Mouse (Mus musculus) liver, embryonic 12.5 days (tissue): ENCODE data around the gene Grip2. TPM values are rescaled to one million over a fixed set of nuclear protein-coding genes. Genes with fewer than 3 reads are reported as not detected.

Experiments used
- ATAC-seq: fragments of 200-750 bp; cut with Nextera tagmentation; 2 replicates; pipeline ENCODE4 v1.8.0; 2017; ENCODE audit warnings: moderate number of reproducible peaks, mild to moderate bottlenecking, moderate library complexity
- H3K27ac ChIP-seq: fragments of 300-500 bp; sonication (generic); 2 replicates; pipeline ENCODE4 v1.5.1; 2016; ENCODE audit warnings: mild to moderate bottlenecking
- H3K27me3 ChIP-seq: fragments of 300-500 bp; sonication (generic); replicated peaks from 2 replicates; pipeline ENCODE4 v1.6.1; 2016; ENCODE audit warnings: mild to moderate bottlenecking, moderate library complexity
- H3K36me3 ChIP-seq: fragments of 300-500 bp; sonication (generic); 2 replicates; pipeline ENCODE4 v1.6.1; 2016; ENCODE audit warnings: mild to moderate bottlenecking, moderate library complexity
- H3K4me1 ChIP-seq: fragments of 300-500 bp; sonication (generic); 2 replicates; pipeline ENCODE4 v1.6.1; 2016
- H3K4me2 ChIP-seq: fragments of 300-500 bp; sonication (generic); 2 replicates; pipeline ENCODE4 v1.6.1; 2016; ENCODE audit warnings: mild to moderate bottlenecking, moderate library complexity
- H3K4me3 ChIP-seq: fragments of 300-500 bp; sonication (generic); 2 replicates; pipeline ENCODE4 v1.5.1; 2016; ENCODE audit warnings: mild to moderate bottlenecking, moderate library complexity
- H3K9ac ChIP-seq: fragments of 300-500 bp; sonication (generic); 2 replicates; pipeline ENCODE4 v1.6.1; 2016; ENCODE audit warnings: mild to moderate bottlenecking, moderate library complexity
- H3K9me3 ChIP-seq: fragments of 300-500 bp; sonication (generic); replicated peaks from 2 replicates; pipeline ENCODE4 v1.6.1; 2016; ENCODE audit warnings: mild to moderate bottlenecking, moderate library complexity
- WGBS: fragments of 180-500 bp; shearing (Covaris S2); methylation state at CpG from one replicate; pipeline ENCODE4 v1.1.7; 2016; ENCODE audit not compliant: insufficient replicate concordance; 5-methylcytosine and 5-hydroxymethylcytosine counted together
- polyA plus RNA-seq: library from polyadenylated mRNA; unstranded; fragments of >200 nt; fragmentation: Nextera tagmentation; extraction: Ambion mirVana; gene quantifications from 2 replicates; pipeline ENCODE4 v1.2.1, GENCODE M21; 2016

The Grip2 gene
- polyA plus RNA-seq, 1 experiment from 2014 or later = 0.05 TPM

DNA sequence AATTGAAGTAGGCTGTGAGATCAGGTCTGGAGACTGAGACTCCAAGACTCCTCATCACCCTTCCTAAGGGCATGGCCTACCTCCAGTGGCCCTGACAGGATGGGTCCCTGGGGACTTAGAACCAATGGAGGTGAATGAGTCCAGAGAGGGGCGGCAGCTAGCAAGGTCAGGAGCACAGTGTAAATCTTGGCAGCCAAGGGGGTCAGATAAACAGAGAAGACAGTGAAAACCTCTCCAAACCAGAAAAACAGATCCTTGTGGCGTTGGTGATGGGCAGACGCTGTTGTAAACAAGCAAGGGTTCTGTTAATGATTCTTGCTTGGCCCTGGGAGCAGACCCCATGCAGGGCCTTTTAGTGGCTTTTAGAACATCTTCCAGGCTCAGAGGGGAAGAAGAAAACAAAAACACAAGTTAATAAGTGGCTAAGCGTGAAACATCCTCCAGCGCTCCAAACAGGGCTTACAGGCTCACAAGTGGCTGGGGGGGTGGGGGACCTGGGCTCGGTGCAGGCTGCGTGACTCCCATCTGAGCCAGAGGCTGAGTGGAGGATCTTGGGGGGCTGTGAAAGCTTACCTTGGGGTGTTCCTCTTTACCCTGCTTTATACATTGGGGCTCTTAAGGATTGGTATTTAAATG lies 81.0 kb downstream of the Grip2 start:
- 84% methylated on average over 7 of the region's 7 CpGs for WGBS
- no peak for ATAC-seq
- peaks cover 89% of the 10 kb centered on the region for H3K36me3 ChIP-seq
- no peak overlapping the region for H3K4me2 ChIP-seq
- no peak overlapping the region for H3K27ac ChIP-seq
- no peak overlapping the region for H3K9ac ChIP-seq
- H3K4me3 ChIP-seq = no peak overlapping the region
- H3K9me3 ChIP-seq = no peaks in the 10 kb centered on the region
- H3K4me1 ChIP-seq = no peaks in the 10 kb centered on the region
- no peaks in the 10 kb centered on the region for H3K27me3 ChIP-seq

GRCm38 (mm10) chr6:91745246-91745645 lies 81.8 kb downstream of the Grip2 start:
- Histone ChIP-seq H3K36me3 (peaks cover 88% of the 10 kb centered on the region), H3K9me3 (no peaks in the 10 kb centered on the region), H3K4me3 (no peak overlapping the region), H3K27ac (no peak overlapping the region), H3K9ac (no peak overlapping the region), H3K27me3 (no peaks in the 10 kb centered on the region), H3K4me1 (no peaks in the 10 kb centered on the region), H3K4me2 (no peak overlapping the region)
- ATAC-seq = no peak
- 78% methylated on average over 3 of the region's 3 CpGs for WGBS

GRCm38 (mm10) chr6:91743886-91744285 lies 83.2 kb downstream of the Grip2 start:
- Histone ChIP-seq H3K4me3 (no peak overlapping the region), H3K4me1 (no peaks in the 10 kb centered on the region), H3K9me3 (no peaks in the 10 kb centered on the region), H3K4me2 (no peak overlapping the region), H3K36me3 (peaks cover 90% of the 10 kb centered on the region), H3K27ac (no peak overlapping the region), H3K27me3 (no peaks in the 10 kb centered on the region), H3K9ac (no peak overlapping the region)
- WGBS = 68% methylated on average over 4 of the region's 4 CpGs
- ATAC-seq = no peak

DNA sequence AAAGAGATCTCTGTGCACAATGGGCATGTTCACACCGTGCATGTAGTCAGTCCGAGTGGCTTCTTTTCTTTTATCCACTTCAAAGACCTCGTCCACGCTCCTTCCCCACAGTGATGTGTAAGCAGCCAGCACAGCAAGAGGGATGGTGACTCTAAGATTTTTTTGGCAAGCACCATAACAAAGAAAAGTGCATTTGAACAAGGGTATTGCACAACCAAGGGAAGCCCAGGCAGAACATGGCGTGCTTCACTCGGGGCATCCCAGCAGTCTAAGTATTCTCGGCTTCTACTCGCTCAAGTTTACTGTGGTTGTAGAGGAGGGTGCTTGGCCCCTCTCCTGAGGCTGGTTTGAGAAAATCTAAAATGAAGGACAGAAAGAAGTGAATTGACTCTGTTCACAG lies 84.1 kb downstream of the Grip2 start:
- WGBS = 80% methylated on average over 8 of the region's 8 CpGs
- Histone ChIP-seq H3K9me3 (no peaks in the 10 kb centered on the region), H3K27ac (no peak overlapping the region), H3K27me3 (no peaks in the 10 kb centered on the region), H3K36me3 (peaks cover 90% of the 10 kb centered on the region), H3K9ac (no peak overlapping the region), H3K4me3 (no peak overlapping the region), H3K4me1 (peaks cover 8% of the 10 kb centered on the region; the same call in 1 of the 2 replicates), H3K4me2 (no peak overlapping the region)
- ATAC-seq = no peak

DNA sequence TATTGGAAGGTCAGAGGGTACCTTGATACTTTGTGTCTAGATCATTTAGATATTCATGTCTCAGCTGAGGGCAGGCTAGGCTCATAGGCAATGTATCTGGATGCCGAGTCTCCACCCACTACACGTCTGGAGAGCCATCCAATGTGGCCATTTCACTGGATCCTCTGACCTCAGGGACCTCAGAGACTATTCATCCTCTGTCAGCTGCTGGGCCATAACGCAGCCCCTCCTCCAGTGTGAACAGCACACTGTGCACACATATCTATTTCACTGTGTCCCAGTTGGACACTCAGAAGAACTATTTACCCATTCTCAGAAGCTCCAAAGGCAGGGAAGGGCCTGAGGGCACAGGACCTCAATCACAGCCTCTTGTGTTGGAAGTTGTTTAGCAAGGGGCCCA lies 84.6 kb downstream of the Grip2 start:
- no peak overlapping the region for H3K4me2 ChIP-seq
- peaks cover 11% of the 10 kb centered on the region for H3K4me1 ChIP-seq
- H3K27ac ChIP-seq = no peak overlapping the region
- H3K4me3 ChIP-seq = no peak overlapping the region
- 64% methylated on average over 3 of the region's 3 CpGs for WGBS
- H3K27me3 ChIP-seq = no peaks in the 10 kb centered on the region
- peaks cover 89% of the 10 kb centered on the region for H3K36me3 ChIP-seq
- no peaks in the 10 kb centered on the region for H3K9me3 ChIP-seq
- H3K9ac ChIP-seq = no peak overlapping the region
- no peak for ATAC-seq

GRCm38 (mm10) chr6:91741046-91741445 lies 86.0 kb downstream of the Grip2 start:
- Histone ChIP-seq H3K27me3 (no peaks in the 10 kb centered on the region), H3K4me2 (no peak overlapping the region), H3K36me3 (peaks cover 89% of the 10 kb centered on the region), H3K9me3 (no peaks in the 10 kb centered on the region), H3K27ac (no peak overlapping the region), H3K4me3 (no peak overlapping the region), H3K4me1 (peaks cover 11% of the 10 kb centered on the region), H3K9ac (no peak overlapping the region)
- 58% methylated on average over 11 of the region's 11 CpGs for WGBS
- ATAC-seq = peak; percentile 42; the same call in 1 of the 2 replicates

DNA sequence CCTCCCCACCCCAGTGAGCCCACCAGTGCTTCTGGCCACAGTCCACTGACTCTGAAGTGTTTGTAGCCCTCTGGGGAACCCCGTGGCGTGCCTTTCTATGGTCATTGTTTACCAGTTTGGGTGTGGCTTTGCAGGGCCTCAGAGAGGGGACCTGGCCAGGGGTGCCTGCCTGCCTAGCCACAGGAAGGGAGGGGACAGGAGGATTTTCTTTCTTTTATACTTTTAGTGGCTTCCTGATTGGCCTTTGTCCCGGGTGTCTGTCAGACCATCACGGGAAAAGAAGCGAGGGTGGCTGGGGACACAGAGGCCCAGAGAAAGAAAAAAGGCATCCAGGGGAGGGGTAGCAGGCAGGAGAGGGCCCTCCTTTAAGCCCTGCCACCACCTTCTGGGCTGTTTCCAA lies 89.0 kb downstream of the Grip2 start:
- no peak overlapping the region for H3K27ac ChIP-seq
- WGBS = 66% methylated on average over 5 of the region's 5 CpGs
- H3K9ac ChIP-seq = no peak overlapping the region
- no peak overlapping the region for H3K4me2 ChIP-seq
- H3K36me3 ChIP-seq = peaks cover 94% of the 10 kb centered on the region
- no peaks in the 10 kb centered on the region for H3K27me3 ChIP-seq
- no peak for ATAC-seq
- H3K4me3 ChIP-seq = no peak overlapping the region
- H3K9me3 ChIP-seq = no peaks in the 10 kb centered on the region
- peaks cover 11% of the 10 kb centered on the region for H3K4me1 ChIP-seq

- Histone ChIP-seq H3K27me3 (no peaks in the 10 kb centered on the region), H3K4me2 (no peak overlapping the region), H3K36me3 (peaks cover 94% of the 10 kb centered on the region), H3K27ac (no peak overlapping the region), H3K9me3 (no peaks in the 10 kb centered on the region), H3K9ac (no peak overlapping the region), H3K4me3 (no peak overlapping the region), H3K4me1 (peaks cover 11% of the 10 kb centered on the region)
- 86% methylated on average over 7 of the region's 7 CpGs for WGBS
- no peak for ATAC-seq
Measured at GRCm38 (mm10) chr6:91737451-91737850, 89.6 kb downstream of the Grip2 start.

DNA sequence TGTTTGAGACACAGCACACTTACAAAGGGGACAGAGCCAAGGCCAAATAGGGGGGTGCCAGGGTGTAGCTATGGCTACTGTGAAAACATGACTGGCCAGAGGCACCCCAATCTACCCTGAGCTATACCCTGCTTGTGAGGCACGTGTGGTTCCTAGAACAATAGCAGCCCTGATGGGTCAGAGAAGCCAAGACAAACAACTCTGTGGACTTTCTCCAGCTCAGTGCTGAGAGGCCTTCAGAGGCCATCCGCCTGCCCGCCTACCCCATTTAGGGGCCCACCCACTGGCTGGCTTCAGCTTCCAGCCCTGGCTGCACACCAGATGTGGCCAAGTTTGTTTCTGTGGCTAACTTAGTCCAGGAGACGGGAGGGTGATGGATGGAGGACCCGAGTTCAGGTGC lies 90.6 kb downstream of the Grip2 start:
- 61% methylated on average over 5 of the region's 5 CpGs for WGBS

DNA sequence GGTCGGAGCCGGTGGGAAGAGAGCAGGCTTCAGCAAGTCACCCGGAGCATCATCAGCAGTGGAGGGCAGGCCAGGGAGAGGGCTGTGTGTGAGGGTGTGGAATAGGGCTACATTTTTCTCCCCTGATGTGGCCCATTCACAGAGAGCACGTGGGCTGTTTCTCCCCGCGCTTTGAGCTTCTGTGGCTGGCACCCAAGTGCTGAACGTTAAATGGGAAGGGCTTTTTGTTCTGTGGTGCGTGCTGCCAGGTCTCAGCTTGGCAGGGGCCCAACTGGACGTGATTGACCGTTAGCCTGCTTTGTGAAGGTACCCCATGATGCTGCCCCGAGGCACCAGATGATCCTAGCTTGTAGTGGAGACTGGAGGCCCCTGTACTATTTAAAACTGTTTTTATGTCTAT lies 94.9 kb downstream of the Grip2 start:
- no peak for ATAC-seq
- Histone ChIP-seq H3K9ac (no peak overlapping the region), H3K4me3 (no peak overlapping the region), H3K36me3 (peaks cover 93% of the 10 kb centered on the region), H3K9me3 (no peaks in the 10 kb centered on the region), H3K27me3 (no peaks in the 10 kb centered on the region), H3K4me1 (peaks cover 6% of the 10 kb centered on the region; the same call in 1 of the 2 replicates), H3K4me2 (no peak overlapping the region), H3K27ac (no peak overlapping the region)
- 86% methylated on average over 11 of the region's 11 CpGs for WGBS

More for the DNA sequence above, 90.6 kb downstream of the Grip2 start:
- H3K27ac ChIP-seq = no peak overlapping the region
- H3K4me1 ChIP-seq = peaks cover 11% of the 10 kb centered on the region
- H3K9me3 ChIP-seq = no peaks in the 10 kb centered on the region
- no peak for ATAC-seq
- H3K9ac ChIP-seq = no peak overlapping the region
- no peaks in the 10 kb centered on the region for H3K27me3 ChIP-seq
- H3K4me2 ChIP-seq = no peak overlapping the region
- H3K36me3 ChIP-seq = peaks cover 93% of the 10 kb centered on the region
- H3K4me3 ChIP-seq = no peak overlapping the region

- Histone ChIP-seq H3K4me2 (no peak overlapping the region), H3K36me3 (peaks cover 93% of the 10 kb centered on the region), H3K4me1 (peaks cover 6% of the 10 kb centered on the region; the same call in 1 of the 2 replicates), H3K4me3 (no peak overlapping the region), H3K9me3 (no peaks in the 10 kb centered on the region), H3K27me3 (no peaks in the 10 kb centered on the region), H3K9ac (no peak overlapping the region), H3K27ac (no peak overlapping the region)
- no peak for ATAC-seq
- 78% methylated on average over 12 of the region's 12 CpGs for WGBS
Measured at GRCm38 (mm10) chr6:91729677-91730127, 97.3 kb downstream of the Grip2 start.

GRCm38 (mm10) chr6:91728939-91729619 lies 98.0 kb downstream of the Grip2 start:
- ATAC-seq = peak; percentile 55; the same call in 1 of the 2 replicates
- H3K9ac ChIP-seq = no peak overlapping the region
- H3K27ac ChIP-seq = no peak overlapping the region

More at GRCm38 (mm10) chr6:91728939-91729619, 98.0 kb downstream of the Grip2 start:
- H3K27me3 ChIP-seq = no peaks in the 10 kb centered on the region
- no peak overlapping the region for H3K4me2 ChIP-seq
- WGBS = 62% methylated on average over 6 of the region's 6 CpGs
- peaks cover 94% of the 10 kb centered on the region for H3K36me3 ChIP-seq
- no peak overlapping the region for H3K4me3 ChIP-seq
- H3K9me3 ChIP-seq = no peaks in the 10 kb centered on the region
- H3K4me1 ChIP-seq = peaks cover 6% of the 10 kb centered on the region; the same call in 1 of the 2 replicates
